Mouse (Mus musculus): ENCODE results near the gene Peli1.
"Not testable (repeated sequence)": the region's sequence is repeated elsewhere in the genome, so short reads cannot be mapped to it uniquely, and the experiment has no call there.

The Peli1 gene

GRCm38 (mm10) chr11:21153111-21153510 lies 62.0 kb downstream of the Peli1 start:
- DNase-seq (ENCODE audit: low spot score): no peak

GRCm38 (mm10) chr11:21157595-21157994 lies 66.5 kb downstream of the Peli1 start:
- DNase-seq (ENCODE audit: low spot score): no peak

DNA sequence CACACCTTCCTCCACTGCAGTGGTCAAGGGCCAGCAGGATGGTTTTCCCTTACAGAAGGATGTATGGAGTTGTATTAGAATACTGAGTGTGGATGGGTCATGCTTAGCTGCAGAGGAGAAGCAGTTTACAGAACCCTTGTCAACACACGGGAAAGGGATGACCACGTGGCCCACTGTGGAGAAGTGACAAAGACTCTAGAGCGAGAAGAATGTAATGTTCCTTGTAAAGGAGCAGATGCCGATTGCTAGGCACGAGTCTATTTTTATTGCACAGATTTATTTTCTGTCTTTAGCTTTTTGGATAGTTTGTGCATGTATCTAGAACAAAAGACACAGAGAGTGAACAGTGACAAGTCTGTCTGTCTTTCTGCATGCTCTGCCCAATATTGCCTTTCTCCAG lies 71.0 kb downstream of the Peli1 start:
- DNase-seq (ENCODE audit: low spot score): no peak

DNA sequence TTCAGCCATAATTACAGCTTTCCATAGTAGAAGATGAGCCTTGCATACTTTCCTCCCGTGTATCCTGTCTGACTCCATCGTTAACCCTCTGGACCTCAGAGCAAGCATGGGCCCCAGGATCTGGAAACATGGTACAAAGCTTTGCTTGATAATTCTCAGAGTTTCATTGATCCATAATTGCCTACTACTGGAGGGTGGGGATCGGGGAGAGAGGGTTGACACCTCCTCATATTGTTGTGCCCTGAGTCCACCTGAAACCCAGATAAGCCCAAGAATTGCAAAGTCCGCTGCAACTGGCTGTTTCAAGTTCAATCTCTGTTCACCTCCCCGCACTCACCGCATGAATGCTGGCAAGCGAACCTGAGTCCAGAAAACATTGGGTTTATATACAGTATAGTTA lies 72.1 kb downstream of the Peli1 start:
- DNase-seq (ENCODE audit: low spot score): no peak

- no peak for DNase-seq (ENCODE audit: low spot score)
Observed at GRCm38 (mm10) chr11:21163673-21164072, 72.6 kb downstream of the Peli1 start.

GRCm38 (mm10) chr11:21164312-21164993 lies 73.4 kb downstream of the Peli1 start:
- DNase-seq (ENCODE audit: low spot score): no peak

GRCm38 (mm10) chr11:21164994-21165560 lies 74.0 kb downstream of the Peli1 start:
- DNase-seq (ENCODE audit: low spot score): no peak

GRCm38 (mm10) chr11:21166495-21167096 lies 75.5 kb downstream of the Peli1 start:
- no peak for DNase-seq (ENCODE audit: low spot score)

DNA sequence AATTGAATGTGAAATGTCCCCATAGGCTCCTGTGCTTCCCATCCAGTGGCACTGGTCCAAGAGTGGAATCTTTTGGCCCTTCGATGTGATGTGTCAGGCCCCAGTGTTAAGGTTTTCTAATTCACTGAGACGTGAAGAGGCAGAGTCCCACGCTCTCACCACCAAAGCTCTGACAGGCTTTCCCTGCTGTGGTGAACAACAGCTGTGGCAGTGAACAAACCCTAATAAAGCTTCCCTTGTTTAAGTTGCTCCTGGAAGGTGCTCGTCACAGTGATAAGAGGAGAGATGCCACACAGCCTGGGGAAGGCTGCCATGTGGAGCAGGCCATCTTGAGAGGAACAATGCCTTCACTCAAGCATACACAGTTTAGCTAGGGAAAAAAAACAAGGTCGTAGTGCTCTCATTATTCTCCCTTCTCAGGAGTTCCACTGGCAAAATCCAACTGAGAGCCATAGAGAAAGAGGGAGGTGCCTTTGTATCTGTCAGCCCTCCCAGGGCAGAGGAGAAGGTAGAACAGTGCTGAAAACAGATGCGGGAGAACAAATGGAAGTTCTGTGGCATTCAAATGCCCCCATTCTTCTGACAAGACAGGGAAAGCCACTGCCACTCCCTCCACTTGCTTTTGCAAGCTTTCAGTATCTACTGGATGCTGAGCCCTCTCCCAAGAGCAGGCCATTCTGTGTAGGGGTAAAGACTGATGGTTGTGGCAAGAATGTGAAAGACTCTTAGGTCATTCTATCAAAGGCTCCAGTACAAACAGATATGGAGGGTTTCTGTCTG lies 77.9 kb downstream of the Peli1 start:
- DNase-seq (ENCODE audit: low spot score): no peak

DNA sequence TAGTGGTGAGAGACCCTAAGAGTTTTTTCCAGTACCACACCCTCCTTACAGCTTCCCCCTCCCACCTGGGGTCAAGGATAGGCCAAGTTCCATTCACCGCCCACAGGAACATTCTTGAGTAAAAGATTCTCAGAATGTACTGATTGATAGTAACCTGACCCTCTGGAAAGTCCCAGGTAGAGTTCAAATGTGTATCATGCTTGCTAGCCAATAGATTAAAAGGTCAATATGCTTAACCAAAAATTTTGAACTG lies 78.4 kb downstream of the Peli1 start:
- not testable (repeated sequence) for DNase-seq (ENCODE audit: low spot score)

DNA sequence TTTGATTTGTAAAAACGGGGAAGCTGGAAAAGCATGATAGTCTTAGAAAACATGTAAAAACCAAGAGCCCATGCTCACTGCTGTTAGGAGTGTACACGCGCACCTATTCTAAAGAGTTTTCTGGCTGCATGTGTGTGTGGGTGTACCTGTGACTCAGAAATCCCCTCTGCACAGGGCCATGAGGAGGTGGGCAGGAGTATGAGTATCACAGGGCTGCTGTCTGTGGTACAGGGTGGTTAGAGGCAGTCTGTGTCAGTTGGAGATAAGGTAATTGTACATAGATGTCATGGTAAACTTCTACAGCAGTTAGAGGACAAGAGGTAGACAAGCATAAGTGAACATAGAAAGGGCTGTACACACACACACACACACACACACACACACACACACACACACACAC lies 81.2 kb downstream of the Peli1 start:
- DNase-seq (ENCODE audit: low spot score): no peak

GRCm38 (mm10) chr11:21173926-21174325 lies 82.8 kb downstream of the Peli1 start:
- no peak for DNase-seq (ENCODE audit: low spot score)

GRCm38 (mm10) chr11:21174396-21174795 lies 83.3 kb downstream of the Peli1 start:
- peak; percentile 40 for DNase-seq (ENCODE audit: low spot score)

DNA sequence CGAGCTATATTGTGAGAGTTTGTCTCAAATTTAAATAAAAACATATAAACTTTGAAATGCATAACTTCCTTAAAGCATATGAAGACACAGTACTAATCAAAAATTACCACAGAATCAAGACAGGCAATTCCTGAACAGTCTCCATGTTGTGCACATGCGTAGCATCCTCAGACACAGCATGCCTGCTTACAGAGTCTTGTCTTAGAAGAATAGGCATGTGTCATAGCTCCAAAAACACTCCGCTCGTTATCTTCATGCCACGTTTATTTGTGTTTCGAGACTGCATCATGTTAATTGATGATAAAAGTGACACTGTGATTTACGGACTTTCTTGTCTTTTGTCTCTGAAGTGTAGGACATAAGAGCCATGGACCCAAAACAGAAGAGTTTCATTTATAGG lies 84.0 kb downstream of the Peli1 start:
- DNase-seq (ENCODE audit: low spot score): no peak

DNA sequence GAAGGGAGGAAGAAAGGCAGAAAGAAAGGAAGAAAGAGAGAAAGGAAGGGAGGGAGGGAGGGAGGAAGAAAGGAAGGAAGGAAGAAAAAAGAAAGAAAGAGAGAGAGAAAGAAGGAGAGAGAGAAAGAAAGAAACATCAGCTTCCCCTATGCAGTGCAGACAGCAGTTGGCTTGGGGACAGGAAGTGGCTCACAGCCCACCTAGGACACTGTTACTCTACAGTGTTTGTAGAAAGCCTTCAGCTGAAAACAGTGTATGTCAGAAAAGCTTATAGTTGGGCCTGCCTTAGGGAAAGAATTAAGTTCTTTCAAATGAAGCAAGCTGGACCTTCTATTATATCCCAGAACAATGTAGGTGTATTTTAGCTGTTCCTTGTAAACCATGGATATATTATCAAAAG lies 85.4 kb downstream of the Peli1 start:
- no peak for DNase-seq (ENCODE audit: low spot score)

GRCm38 (mm10) chr11:21178343-21178742 lies 87.3 kb downstream of the Peli1 start:
- peak; percentile 57 for DNase-seq (ENCODE audit: low spot score)

DNA sequence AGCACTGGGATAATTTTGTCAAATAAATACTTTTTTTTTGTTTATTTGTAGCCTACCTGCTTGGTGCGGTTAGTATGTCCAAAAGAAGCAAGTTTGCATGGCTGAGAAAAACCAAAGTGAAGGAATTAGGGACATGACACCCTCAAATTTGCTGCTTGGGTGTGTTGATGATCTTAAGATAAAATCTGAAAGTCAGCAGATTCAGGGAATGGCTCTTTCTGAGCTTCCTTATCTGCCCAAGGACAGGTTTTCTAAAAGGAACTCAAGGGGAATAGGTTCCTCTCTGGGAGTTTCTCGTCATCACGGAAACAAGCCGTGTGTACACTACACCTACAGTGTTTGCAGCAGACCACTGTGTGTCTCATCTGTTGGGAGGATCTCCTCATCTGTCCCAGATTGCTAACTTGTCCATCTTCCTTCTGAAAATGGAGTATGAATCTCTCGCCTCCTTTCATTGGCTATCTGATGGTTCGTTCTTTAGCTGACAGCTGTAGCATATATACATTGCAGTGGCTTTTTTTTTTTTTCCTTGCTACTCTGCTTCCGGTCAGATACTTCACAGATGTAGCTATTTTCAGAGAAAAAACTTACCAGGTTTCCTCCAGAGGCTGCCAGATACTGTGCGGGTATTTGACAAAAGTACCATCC lies 88.0 kb downstream of the Peli1 start:
- DNase-seq (ENCODE audit: low spot score): no peak

GRCm38 (mm10) chr11:21179873-21180272 lies 88.8 kb downstream of the Peli1 start:
- DNase-seq (ENCODE audit: low spot score): not testable (repeated sequence)

GRCm38 (mm10) chr11:21180650-21181049 lies 89.6 kb downstream of the Peli1 start:
- DNase-seq (ENCODE audit: low spot score): no peak

GRCm38 (mm10) chr11:21181616-21182015 lies 90.5 kb downstream of the Peli1 start:
- no peak for DNase-seq (ENCODE audit: low spot score)

- no peak for DNase-seq (ENCODE audit: low spot score)
Observed at GRCm38 (mm10) chr11:21182709-21183108, 91.6 kb downstream of the Peli1 start.

DNA sequence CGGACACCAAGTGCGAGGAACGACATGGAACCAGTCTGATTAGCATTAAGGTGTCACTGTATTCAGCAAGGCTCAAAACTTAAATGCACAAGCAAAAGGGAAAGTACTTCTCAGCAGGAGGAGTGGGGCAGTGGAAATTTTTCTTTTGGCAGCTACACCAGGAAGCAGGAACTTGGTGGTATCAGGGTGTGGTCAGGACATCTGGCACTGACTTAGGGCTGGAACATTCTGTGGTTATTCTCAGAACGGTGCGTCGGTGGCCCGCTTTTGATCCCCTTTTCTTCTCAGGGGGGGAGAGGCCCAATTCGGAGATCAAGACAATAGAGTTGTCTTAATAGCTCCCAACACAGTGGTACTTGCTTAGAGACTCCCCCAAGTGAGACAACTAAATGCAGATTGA lies 100.7 kb downstream of the Peli1 start:
- DNase-seq (ENCODE audit: low spot score): not testable (repeated sequence)

DNA sequence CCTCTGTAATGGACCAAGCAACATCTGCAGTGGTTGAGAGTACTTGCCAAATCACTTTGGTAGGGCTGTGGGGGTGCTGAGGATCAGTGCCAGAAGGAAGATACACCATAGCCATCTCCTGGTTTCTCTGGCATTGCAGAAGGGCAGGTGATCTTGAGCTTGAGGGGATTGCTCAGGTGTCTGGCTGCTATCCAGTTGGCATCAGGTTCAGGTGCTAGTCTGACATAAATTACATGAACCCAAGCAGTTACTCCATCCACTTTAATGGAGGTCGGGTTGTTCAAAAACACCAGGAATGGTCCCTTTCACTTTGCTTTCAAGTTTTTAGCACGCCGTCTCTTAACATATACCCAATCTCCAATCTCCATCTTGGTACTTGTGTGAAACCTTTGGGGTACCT lies 103.8 kb downstream of the Peli1 start:
- no peak for DNase-seq (ENCODE audit: low spot score)

All from urinary bladder, postnatal 14 days (tissue).